Mouse (Mus musculus) kidney, adult 2 months (tissue): ENCODE data around the gene Ralgapa1.

Experiments used
- CTCF ChIP-seq: fragments of 200-500 bp; conservative IDR thresholded peaks from 2 replicates; pipeline ENCODE4 v1.5.1; 2011; ENCODE audit warnings: low read depth, mild to moderate bottlenecking, control low read depth, low read length, moderate library complexity, mixed read lengths; ENCODE audit not compliant: insufficient read depth, insufficient read length
- POLR2A ChIP-seq: fragments of 200-500 bp; IDR thresholded peaks from one replicate; pipeline ENCODE4 v1.6.1; 2011; ENCODE audit warnings: low read depth, low read length, control low read depth

GRCm38 (mm10) chr12:55846741-55847140, 25.8 kb upstream of the Ralgapa1 start:
- TF ChIP-seq CTCF (no peak; the same call in 1 of the 2 replicates), POLR2A (no peak)
